Mouse (Mus musculus): ENCODE data around the gene Prps2.

GRCm38 (mm10) chrX:167380073-167380472 is 2.5 kb downstream of the Prps2 start:
- TF ChIP-seq CTCF (IDR thresholded peaks at IDR 0.05; ENCODE audit: low read depth) (no peak), EP300 (IDR thresholded peaks at IDR 0.05; ENCODE audit: low read depth) (no peak)

Data from heart, postnatal 0 days (tissue).